Mouse (Mus musculus) heart, embryonic 13.5 days (tissue): Measurements from ENCODE around the gene Syne4. TPM values are rescaled to one million over a fixed set of nuclear protein-coding genes. Genes with fewer than 3 reads are reported as not detected.

Source experiments
- ATAC-seq: fragments of 200-750 bp; cut with Nextera tagmentation; 2 replicates; pipeline ENCODE4 v1.8.0; 2017; ENCODE audit warnings: moderate TSS enrichment; ENCODE audit not compliant: insufficient number of reproducible peaks, low FRiP score, low TSS enrichment; ENCODE audit errors: extremely low read depth
- H3K27ac ChIP-seq: fragments of 300-500 bp; sonication (generic); replicated peaks from 2 replicates; pipeline ENCODE4 v1.5.1; 2015; ENCODE audit warnings: moderate library complexity, mild to moderate bottlenecking, inconsistent platforms
- H3K27me3 ChIP-seq: fragments of 300-500 bp; sonication (generic); replicated peaks from 2 replicates; pipeline ENCODE4 v1.6.1; 2015; ENCODE audit warnings: mild to moderate bottlenecking, inconsistent platforms
- H3K36me3 ChIP-seq: fragments of 300-500 bp; sonication (generic); 2 replicates; pipeline ENCODE4 v1.6.1; 2015; ENCODE audit warnings: mild to moderate bottlenecking, inconsistent platforms
- H3K4me1 ChIP-seq: fragments of 300-500 bp; sonication (generic); 2 replicates; pipeline ENCODE4 v1.6.1; 2015; ENCODE audit warnings: inconsistent platforms
- H3K4me2 ChIP-seq: fragments of 300-500 bp; sonication (generic); 2 replicates; pipeline ENCODE4 v1.6.1; 2015; ENCODE audit warnings: inconsistent platforms, mild to moderate bottlenecking, moderate library complexity
- H3K4me3 ChIP-seq: fragments of 300-500 bp; sonication (generic); 2 replicates; pipeline ENCODE4 v1.5.1; 2015; ENCODE audit warnings: moderate library complexity, mild to moderate bottlenecking, inconsistent platforms
- H3K9ac ChIP-seq: fragments of 300-500 bp; sonication (generic); 2 replicates; pipeline ENCODE4 v1.6.1; 2015; ENCODE audit warnings: inconsistent platforms, mild to moderate bottlenecking, moderate library complexity
- H3K9me3 ChIP-seq: fragments of 300-500 bp; sonication (generic); 2 replicates; pipeline ENCODE4 v1.6.1; 2016; ENCODE audit warnings: inconsistent platforms
- WGBS: fragments of 180-500 bp; shearing (Covaris S2); methylation state at CpG from one replicate; pipeline ENCODE4 v1.1.7; 2015; ENCODE audit warnings: mixed read lengths; 5-methylcytosine and 5-hydroxymethylcytosine counted together
- polyA plus RNA-seq: library from polyadenylated mRNA; unstranded; fragments of >200 nt; fragmentation: Nextera tagmentation; extraction: Ambion mirVana; gene quantifications from 2 replicates; pipeline ENCODE4 v1.2.1, GENCODE M21; 2015

Gene Syne4
- polyA plus RNA-seq, 1 experiment from 2014 or later: 18.3 TPM

GRCm38 (mm10) chr7:30320946-30321345 lies 6.3 kb downstream of the Syne4 start:
- H3K9me3 ChIP-seq: 0 out of 2 replicates have a peak, but pooled peaks cover 4% of the 10 kb centered on the region
- no peak for ATAC-seq
- H3K4me3 ChIP-seq: peak overlapping the region; percentile 82
- H3K27ac ChIP-seq: no peak overlapping the region
- 78% methylated on average over 2 of the region's 2 CpGs for WGBS
- peak overlapping the region; percentile 92 for H3K4me2 ChIP-seq
- peaks cover 4% of the 10 kb centered on the region; the same call in 1 of the 2 replicates for H3K36me3 ChIP-seq
- peaks cover 21% of the 10 kb centered on the region for H3K4me1 ChIP-seq
- H3K27me3 ChIP-seq: no peaks in the 10 kb centered on the region
- peak overlapping the region; percentile 93 for H3K9ac ChIP-seq

- Histone ChIP-seq H3K36me3 (peaks cover 3% of the 10 kb centered on the region; the same call in 1 of the 2 replicates), H3K9me3 (0 out of 2 replicates have a peak, but pooled peaks cover 4% of the 10 kb centered on the region), H3K27me3 (no peaks in the 10 kb centered on the region), H3K4me1 (peaks cover 21% of the 10 kb centered on the region), H3K4me3 (peak within 1 kb of the TSS; percentile 82), H3K27ac (peak within 1 kb of the TSS; percentile 93), H3K4me2 (peak within 1 kb of the TSS; percentile 92), H3K9ac (peak within 1 kb of the TSS; percentile 93)
- peak; percentile 12; the same call in 1 of the 2 replicates for ATAC-seq
- WGBS: under 1% methylated on average over 63 of the region's 63 CpGs
Measured at GRCm38 (mm10) chr7:30321539-30322284, 7.1 kb downstream of the Syne4 start, which contains the start of gene E130208F15Rik. TSS of gene E130208F15Rik (plus strand) at chr7:30321740.

GRCm38 (mm10) chr7:30322285-30322667 lies 7.7 kb downstream of the Syne4 start:
- under 1% methylated on average over 20 of the region's 20 CpGs for WGBS
- Histone ChIP-seq H3K27ac (peak overlapping the region; percentile 93), H3K27me3 (no peaks in the 10 kb centered on the region), H3K4me3 (peak overlapping the region; percentile 82), H3K9me3 (0 out of 2 replicates have a peak, but pooled peaks cover 4% of the 10 kb centered on the region), H3K9ac (peak overlapping the region; percentile 93), H3K4me1 (peaks cover 26% of the 10 kb centered on the region), H3K4me2 (peak overlapping the region; percentile 92), H3K36me3 (no peaks in the 10 kb centered on the region)
- ATAC-seq: peak; percentile 94

- peak overlapping the region; percentile 82 for H3K4me3 ChIP-seq
- peaks cover 28% of the 10 kb centered on the region for H3K4me1 ChIP-seq
- no peaks in the 10 kb centered on the region for H3K36me3 ChIP-seq
- peak overlapping the region; percentile 80 for H3K9ac ChIP-seq
- ATAC-seq: no peak
- H3K9me3 ChIP-seq: 0 out of 2 replicates have a peak, but pooled peaks cover 4% of the 10 kb centered on the region
- peak overlapping the region; percentile 92 for H3K4me2 ChIP-seq
- H3K27me3 ChIP-seq: no peaks in the 10 kb centered on the region
- peak overlapping the region; percentile 93 for H3K27ac ChIP-seq
- WGBS: 33% methylated on average over 6 of the region's 6 CpGs
Measured at GRCm38 (mm10) chr7:30322865-30323264, 8.3 kb downstream of the Syne4 start.

- Histone ChIP-seq H3K36me3 (no peaks in the 10 kb centered on the region), H3K4me1 (peaks cover 36% of the 10 kb centered on the region), H3K4me2 (peak within 1 kb of the TSS; percentile 92), H3K9me3 (0 out of 2 replicates have a peak, but pooled peaks cover 4% of the 10 kb centered on the region), H3K4me3 (peak within 1 kb of the TSS; percentile 82), H3K27ac (peak within 1 kb of the TSS; percentile 93), H3K27me3 (no peaks in the 10 kb centered on the region), H3K9ac (peak within 1 kb of the TSS; percentile 80)
- 70% methylated on average over 3 of the region's 3 CpGs for WGBS
- ATAC-seq: no peak
Measured at GRCm38 (mm10) chr7:30323795-30324194, 9.2 kb downstream of the Syne4 start, which contains the start of gene Sdhaf1. TSS of gene Sdhaf1 (minus strand) at chr7:30323895.

- Histone ChIP-seq H3K4me2 (no peak overlapping the region), H3K9ac (no peak overlapping the region), H3K4me3 (no peak overlapping the region), H3K27me3 (no peaks in the 10 kb centered on the region), H3K27ac (no peak overlapping the region), H3K9me3 (0 out of 2 replicates have a peak, but pooled peaks cover 4% of the 10 kb centered on the region), H3K36me3 (no peaks in the 10 kb centered on the region), H3K4me1 (peaks cover 38% of the 10 kb centered on the region)
- WGBS: 79% methylated on average over 5 of the region's 5 CpGs
- no peak for ATAC-seq
Measured at GRCm38 (mm10) chr7:30324300-30324944, 9.8 kb downstream of the Syne4 start.

- no peaks in the 10 kb centered on the region for H3K27me3 ChIP-seq
- 44% methylated on average over 2 of the region's 2 CpGs for WGBS
- ATAC-seq: no peak
Measured at GRCm38 (mm10) chr7:30325364-30325763, 10.8 kb downstream of the Syne4 start.

GRCm38 (mm10) chr7:30326427-30326826 lies 11.8 kb downstream of the Syne4 start:
- H3K4me3 ChIP-seq: no peak overlapping the region
- H3K36me3 ChIP-seq: no peaks in the 10 kb centered on the region
- H3K27me3 ChIP-seq: no peaks in the 10 kb centered on the region
- H3K9ac ChIP-seq: no peak overlapping the region
- no peak overlapping the region for H3K4me2 ChIP-seq
- peaks cover 28% of the 10 kb centered on the region for H3K4me1 ChIP-seq
- H3K27ac ChIP-seq: no peak overlapping the region
- H3K9me3 ChIP-seq: 0 out of 2 replicates have a peak, but pooled peaks cover 4% of the 10 kb centered on the region
- no peak for ATAC-seq

More at GRCm38 (mm10) chr7:30325364-30325763, 10.8 kb downstream of the Syne4 start:
- Histone ChIP-seq H3K4me1 (peaks cover 38% of the 10 kb centered on the region), H3K4me2 (no peak overlapping the region), H3K9me3 (0 out of 2 replicates have a peak, but pooled peaks cover 4% of the 10 kb centered on the region), H3K4me3 (no peak overlapping the region), H3K27ac (no peak overlapping the region), H3K9ac (no peak overlapping the region), H3K36me3 (no peaks in the 10 kb centered on the region)

- no peak for ATAC-seq
- no peak overlapping the region for H3K9ac ChIP-seq
- H3K36me3 ChIP-seq: no peaks in the 10 kb centered on the region
- no peak overlapping the region for H3K4me3 ChIP-seq
- H3K9me3 ChIP-seq: 0 out of 2 replicates have a peak, but pooled peaks cover 4% of the 10 kb centered on the region
- WGBS: 45% methylated on average over 15 of the region's 15 CpGs
- H3K4me1 ChIP-seq: peaks cover 34% of the 10 kb centered on the region
- no peaks in the 10 kb centered on the region for H3K27me3 ChIP-seq
- no peak overlapping the region for H3K4me2 ChIP-seq
- peak overlapping the region; percentile 66 for H3K27ac ChIP-seq
Measured at GRCm38 (mm10) chr7:30327140-30327539, 12.5 kb downstream of the Syne4 start.

- no peak overlapping the region for H3K4me2 ChIP-seq
- WGBS: 53% methylated on average over 10 of the region's 10 CpGs
- no peaks in the 10 kb centered on the region for H3K27me3 ChIP-seq
- H3K27ac ChIP-seq: no peak overlapping the region
- no peak overlapping the region for H3K9ac ChIP-seq
- H3K36me3 ChIP-seq: no peaks in the 10 kb centered on the region
- no peak overlapping the region for H3K4me3 ChIP-seq
- no peak for ATAC-seq
- peaks cover 37% of the 10 kb centered on the region for H3K4me1 ChIP-seq
- H3K9me3 ChIP-seq: 0 out of 2 replicates have a peak, but pooled peaks cover 4% of the 10 kb centered on the region
Measured at GRCm38 (mm10) chr7:30328379-30328778, 13.8 kb downstream of the Syne4 start.

- Histone ChIP-seq H3K27me3 (peaks cover 18% of the 10 kb centered on the region), H3K4me3 (peak overlapping the region; percentile 14; the same call in 1 of the 2 replicates), H3K9me3 (no peaks in the 10 kb centered on the region), H3K27ac (peak overlapping the region; percentile 84; the same call in 1 of the 2 replicates), H3K9ac (peak overlapping the region; percentile 5; the same call in 1 of the 2 replicates), H3K4me2 (peak overlapping the region; percentile 46), H3K4me1 (peaks cover 48% of the 10 kb centered on the region), H3K36me3 (no peaks in the 10 kb centered on the region)
- no peak for ATAC-seq
- WGBS: 9% methylated on average over 13 of the region's 13 CpGs
Measured at GRCm38 (mm10) chr7:30331887-30332286, 17.3 kb downstream of the Syne4 start.
